Mouse (Mus musculus): ENCODE measurements around the gene Gm38392. TPM values are rescaled to one million over a fixed set of nuclear protein-coding genes. Genes with fewer than 3 reads are reported as not detected.
A peak's percentile ranks its signal among the peaks of the same experiment; 100 is the strongest.
"Not testable (repeated sequence)": the region's sequence is repeated elsewhere in the genome, so short reads cannot be mapped to it uniquely, and the experiment has no call there.

Gene Gm38392
- polyA plus RNA-seq, 1 experiment from 2014 or later = 0.35 TPM

DNA sequence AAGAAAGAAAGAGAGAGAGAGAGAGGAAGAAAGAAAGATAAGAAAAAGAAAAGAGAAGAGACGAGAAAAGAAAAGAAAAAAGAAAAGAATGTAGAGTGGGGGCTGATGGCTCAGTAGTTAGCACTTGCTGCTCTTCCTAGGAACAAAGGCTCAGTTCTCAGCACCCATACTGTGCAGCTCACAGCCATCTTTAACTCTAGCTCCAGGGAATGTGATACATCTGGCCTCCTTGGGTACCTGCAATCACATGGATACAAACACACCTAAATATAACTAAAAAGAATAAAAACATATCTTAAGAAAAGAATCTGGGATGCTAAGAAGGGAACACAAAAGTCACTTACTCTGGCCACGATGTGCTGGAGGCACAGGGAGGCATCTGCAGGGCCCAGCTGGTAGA is 10.9 kb downstream of the Gm38392 start:
- Histone ChIP-seq H3K9me3 (replicated peaks) (no peaks in the 10 kb centered on the region), H3K27me3 (no peaks in the 10 kb centered on the region), H3K4me1 (replicated peaks) (no peaks in the 10 kb centered on the region), H3K4me3 (replicated peaks) (no peak overlapping the region), H3K36me3 (replicated peaks) (no peaks in the 10 kb centered on the region), H3K4me2 (no peak overlapping the region), H3K9ac (no peak overlapping the region), H3K27ac (replicated peaks) (no peak overlapping the region)
- ATAC-seq (ENCODE audit: insufficient read depth) = no peak
- WGBS (ENCODE audit: insufficient replicate concordance) = 46% methylated on average over 2 of the region's 2 CpGs

DNA sequence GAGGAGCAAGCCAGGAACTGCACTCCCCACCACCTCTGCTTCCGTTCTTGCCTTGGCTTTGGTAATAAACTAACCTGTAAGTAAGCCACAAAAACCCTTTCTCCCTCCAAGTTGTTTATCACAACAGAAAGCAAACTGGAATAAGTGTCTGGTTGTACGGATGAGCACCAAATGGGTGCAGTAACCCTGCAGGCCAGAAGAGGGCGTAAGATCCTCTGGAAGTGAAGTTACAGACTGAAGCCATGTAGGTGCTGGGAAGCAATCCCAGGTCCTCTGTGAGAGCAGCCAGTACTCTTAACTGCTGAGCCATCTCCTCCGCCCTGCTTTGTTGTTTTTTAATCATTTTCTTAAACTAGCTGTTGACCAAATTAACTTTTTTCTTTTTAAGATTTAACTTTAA is 13.0 kb downstream of the Gm38392 start:
- 79% methylated on average over 4 of the region's 4 CpGs for WGBS (ENCODE audit: insufficient replicate concordance)
- ATAC-seq (ENCODE audit: insufficient read depth) = no peak
- H3K27me3 ChIP-seq = no peaks in the 10 kb centered on the region

DNA sequence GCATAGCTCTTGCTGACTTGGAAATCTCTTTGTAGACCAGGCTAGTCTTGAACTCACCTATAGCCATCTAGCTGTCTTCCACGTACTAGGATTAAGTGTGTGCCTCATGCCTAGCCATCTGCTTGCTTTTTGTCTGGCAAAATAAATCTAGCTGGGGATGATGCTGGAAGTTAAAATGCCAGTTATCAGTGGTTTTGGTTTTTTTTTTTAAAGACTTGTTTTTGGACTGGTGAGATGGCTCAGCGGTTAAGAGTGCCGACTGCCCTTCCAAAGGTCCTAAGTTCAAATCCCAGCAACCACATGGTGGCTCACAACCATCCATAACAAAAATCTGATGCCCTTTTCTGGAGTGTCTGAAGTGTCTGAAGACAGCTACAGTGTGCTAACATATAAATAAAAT is 15.2 kb downstream of the Gm38392 start:
- Histone ChIP-seq H3K27ac (replicated peaks) (no peak overlapping the region), H3K4me2 (no peak overlapping the region), H3K36me3 (replicated peaks) (no peaks in the 10 kb centered on the region), H3K27me3 (no peaks in the 10 kb centered on the region), H3K4me1 (replicated peaks) (no peaks in the 10 kb centered on the region), H3K4me3 (replicated peaks) (no peak overlapping the region), H3K9me3 (replicated peaks) (no peaks in the 10 kb centered on the region), H3K9ac (no peak overlapping the region)
- 69% methylated on average over 3 of the region's 3 CpGs for WGBS (ENCODE audit: insufficient replicate concordance)
- no peak for ATAC-seq (ENCODE audit: insufficient read depth)

More for the DNA sequence above, 13.0 kb downstream of the Gm38392 start:
- Histone ChIP-seq H3K9me3 (replicated peaks) (no peaks in the 10 kb centered on the region), H3K27ac (replicated peaks) (no peak overlapping the region), H3K4me3 (replicated peaks) (no peak overlapping the region), H3K4me2 (no peak overlapping the region), H3K4me1 (replicated peaks) (no peaks in the 10 kb centered on the region), H3K9ac (no peak overlapping the region), H3K36me3 (replicated peaks) (no peaks in the 10 kb centered on the region)

DNA sequence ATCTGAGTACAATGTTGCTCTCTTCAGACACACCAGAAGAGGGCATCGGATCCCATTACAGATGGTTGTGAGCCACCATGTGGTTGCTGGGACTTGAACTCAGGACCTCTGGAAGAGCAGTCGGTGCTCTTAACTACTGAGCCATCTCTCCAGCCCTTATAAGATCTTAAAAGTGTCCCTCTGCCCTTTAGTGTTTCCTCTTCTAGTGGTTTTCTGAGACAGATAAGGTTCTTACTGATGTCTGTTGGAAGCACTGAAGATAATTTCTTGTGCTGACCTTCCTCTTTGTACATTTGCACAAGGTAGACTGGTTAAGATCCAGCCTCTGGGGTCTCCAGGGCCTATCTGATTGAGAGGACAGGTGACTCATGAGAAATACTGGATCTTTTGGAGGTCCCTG is 15.7 kb downstream of the Gm38392 start:
- H3K27me3 ChIP-seq; ATAC-seq (ENCODE audit: insufficient read depth); H3K4me1 ChIP-seq (replicated peaks); H3K9me3 ChIP-seq (replicated peaks); H3K4me3 ChIP-seq (replicated peaks); H3K9ac ChIP-seq; H3K4me2 ChIP-seq; H3K36me3 ChIP-seq (replicated peaks); H3K27ac ChIP-seq (replicated peaks): not testable (repeated sequence)
- WGBS (ENCODE audit: insufficient replicate concordance) = 46% methylated on average over 2 of the region's 2 CpGs

DNA sequence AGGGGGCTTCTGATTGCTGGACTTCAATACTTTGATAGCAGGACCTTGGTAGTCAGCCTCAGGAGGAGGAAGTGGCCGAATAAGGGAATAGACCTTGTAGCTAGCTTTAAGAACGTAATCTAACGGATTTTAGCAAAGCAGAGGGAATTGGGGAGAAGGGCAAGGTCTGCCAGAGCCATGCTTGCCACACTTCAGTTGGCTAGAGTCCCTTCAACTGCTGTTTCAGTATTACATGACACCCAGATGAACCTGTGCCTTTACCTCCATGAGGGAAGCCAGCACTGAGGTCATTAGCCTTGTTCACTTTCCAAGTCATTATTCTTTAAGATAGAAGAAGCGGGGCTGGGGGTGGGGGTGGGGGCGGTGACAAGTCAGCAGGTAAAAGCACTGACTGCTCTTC is 18.0 kb downstream of the Gm38392 start:
- Histone ChIP-seq H3K4me3 (replicated peaks) (no peak overlapping the region), H3K9ac (no peak overlapping the region), H3K9me3 (replicated peaks) (no peaks in the 10 kb centered on the region), H3K4me2 (no peak overlapping the region), H3K27me3 (no peaks in the 10 kb centered on the region), H3K27ac (replicated peaks) (no peak overlapping the region), H3K36me3 (replicated peaks) (no peaks in the 10 kb centered on the region), H3K4me1 (replicated peaks) (no peaks in the 10 kb centered on the region)
- no peak for ATAC-seq (ENCODE audit: insufficient read depth)
- WGBS (ENCODE audit: insufficient replicate concordance) = 73% methylated on average over 5 of the region's 5 CpGs

DNA sequence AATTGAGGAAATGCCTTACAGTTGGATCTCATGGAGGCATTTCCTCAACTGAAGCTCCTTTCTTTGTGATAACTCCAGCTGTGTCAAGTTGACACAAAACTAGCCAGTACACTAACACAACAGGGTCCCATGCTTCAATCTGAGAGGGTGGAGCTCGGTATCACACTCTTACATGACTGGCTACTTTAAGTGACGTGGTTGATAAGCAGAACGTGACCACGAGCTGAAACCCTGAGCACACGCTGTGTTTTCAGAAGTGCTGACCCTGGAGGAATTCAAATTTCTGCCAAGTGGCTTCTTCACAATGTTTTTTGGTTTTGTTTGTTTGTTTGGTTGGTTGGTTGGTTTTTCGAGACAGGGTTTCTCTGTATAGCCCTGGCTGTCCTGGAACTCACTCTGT is 19.0 kb downstream of the Gm38392 start:
- H3K4me1 ChIP-seq (replicated peaks); H3K27ac ChIP-seq (replicated peaks); H3K4me2 ChIP-seq; H3K36me3 ChIP-seq (replicated peaks); H3K27me3 ChIP-seq; H3K4me3 ChIP-seq (replicated peaks); ATAC-seq (ENCODE audit: insufficient read depth); H3K9ac ChIP-seq; H3K9me3 ChIP-seq (replicated peaks): not testable (repeated sequence)
- 26% methylated on average over 6 of the region's 6 CpGs for WGBS (ENCODE audit: insufficient replicate concordance)

DNA sequence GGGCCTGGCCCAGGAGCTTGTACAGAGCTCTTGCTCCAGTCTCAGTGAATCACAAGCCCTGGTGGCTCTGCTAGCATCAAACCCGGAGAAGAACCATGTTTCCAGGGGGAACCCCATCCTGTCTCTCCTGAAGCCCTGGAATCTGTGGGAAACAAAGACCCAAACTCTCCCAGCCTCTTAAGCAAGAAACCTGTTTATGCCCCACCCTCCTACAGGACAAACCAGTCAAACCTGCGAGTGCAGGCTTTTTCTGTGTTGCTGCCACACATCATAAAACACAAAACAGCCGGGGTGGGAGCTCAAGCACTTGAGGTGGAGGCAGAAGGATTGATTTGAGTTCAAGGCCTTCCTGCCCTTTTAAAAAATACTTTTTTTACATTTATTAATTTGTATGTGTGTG is 24.7 kb downstream of the Gm38392 start:
- Histone ChIP-seq H3K27me3 (peaks cover 8% of the 10 kb centered on the region; the same call in 1 of the 2 replicates), H3K36me3 (replicated peaks) (no peaks in the 10 kb centered on the region), H3K9ac (no peak overlapping the region), H3K9me3 (replicated peaks) (no peaks in the 10 kb centered on the region), H3K27ac (replicated peaks) (no peak overlapping the region), H3K4me1 (replicated peaks) (no peaks in the 10 kb centered on the region), H3K4me3 (replicated peaks) (no peak overlapping the region), H3K4me2 (no peak overlapping the region)
- ATAC-seq (ENCODE audit: insufficient read depth) = no peak
- 55% methylated on average over 3 of the region's 3 CpGs for WGBS (ENCODE audit: insufficient replicate concordance)

DNA sequence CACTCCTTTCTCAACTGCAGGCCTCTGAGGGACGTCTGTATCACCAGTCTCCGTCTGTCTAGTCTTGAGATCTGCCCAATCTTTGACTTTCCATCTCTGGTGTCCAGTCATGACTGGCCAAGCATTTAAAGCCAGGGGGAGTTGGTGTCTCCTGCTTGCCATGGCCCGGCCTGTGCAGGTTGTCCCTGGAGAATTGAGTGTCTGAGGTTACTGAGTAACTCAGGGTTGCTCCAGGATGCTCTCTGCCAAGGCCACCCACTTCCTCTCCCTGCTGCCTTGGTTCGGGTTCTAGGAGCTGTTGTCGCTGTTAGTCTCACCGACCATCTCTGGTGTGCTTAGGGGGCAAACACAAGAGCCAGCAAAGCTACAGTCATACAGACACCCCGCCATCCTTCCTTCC is 30.6 kb downstream of the Gm38392 start:
- Histone ChIP-seq H3K27me3 (peaks cover 55% of the 10 kb centered on the region), H3K36me3 (replicated peaks) (no peaks in the 10 kb centered on the region), H3K9ac (no peak overlapping the region), H3K4me2 (no peak overlapping the region), H3K4me3 (replicated peaks) (no peak overlapping the region), H3K27ac (replicated peaks) (no peak overlapping the region), H3K9me3 (replicated peaks) (no peaks in the 10 kb centered on the region), H3K4me1 (replicated peaks) (peaks cover 23% of the 10 kb centered on the region)
- ATAC-seq (ENCODE audit: insufficient read depth) = no peak
- 30% methylated on average over 7 of the region's 7 CpGs for WGBS (ENCODE audit: insufficient replicate concordance)

DNA sequence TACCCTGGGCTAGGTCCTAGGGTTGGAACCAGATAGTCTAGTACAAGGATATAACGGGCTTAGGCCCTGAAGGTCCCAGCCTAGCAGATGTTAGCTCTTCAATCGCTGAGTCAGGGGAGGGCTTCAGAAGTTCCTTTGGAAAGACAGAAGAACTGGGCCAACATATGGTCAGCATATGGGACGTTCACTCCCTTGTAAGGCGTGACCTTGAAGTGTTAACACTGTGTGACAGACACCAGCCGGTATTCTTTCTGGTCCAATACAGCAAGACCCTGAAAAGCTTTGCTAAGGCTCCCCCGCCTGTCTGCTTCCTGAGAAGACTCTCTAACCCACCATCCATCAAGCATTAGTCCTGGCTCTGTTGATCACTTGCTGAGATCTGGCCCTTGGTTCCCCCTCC is 31.1 kb downstream of the Gm38392 start:
- WGBS (ENCODE audit: insufficient replicate concordance) = 49% methylated on average over 6 of the region's 6 CpGs
- Histone ChIP-seq H3K9me3 (replicated peaks) (no peaks in the 10 kb centered on the region), H3K36me3 (replicated peaks) (no peaks in the 10 kb centered on the region), H3K4me2 (no peak overlapping the region), H3K27ac (replicated peaks) (no peak overlapping the region), H3K27me3 (peaks cover 55% of the 10 kb centered on the region), H3K4me3 (replicated peaks) (no peak overlapping the region), H3K4me1 (replicated peaks) (peaks cover 23% of the 10 kb centered on the region), H3K9ac (no peak overlapping the region; the same call in 1 of the 2 replicates)
- ATAC-seq (ENCODE audit: insufficient read depth) = no peak

DNA sequence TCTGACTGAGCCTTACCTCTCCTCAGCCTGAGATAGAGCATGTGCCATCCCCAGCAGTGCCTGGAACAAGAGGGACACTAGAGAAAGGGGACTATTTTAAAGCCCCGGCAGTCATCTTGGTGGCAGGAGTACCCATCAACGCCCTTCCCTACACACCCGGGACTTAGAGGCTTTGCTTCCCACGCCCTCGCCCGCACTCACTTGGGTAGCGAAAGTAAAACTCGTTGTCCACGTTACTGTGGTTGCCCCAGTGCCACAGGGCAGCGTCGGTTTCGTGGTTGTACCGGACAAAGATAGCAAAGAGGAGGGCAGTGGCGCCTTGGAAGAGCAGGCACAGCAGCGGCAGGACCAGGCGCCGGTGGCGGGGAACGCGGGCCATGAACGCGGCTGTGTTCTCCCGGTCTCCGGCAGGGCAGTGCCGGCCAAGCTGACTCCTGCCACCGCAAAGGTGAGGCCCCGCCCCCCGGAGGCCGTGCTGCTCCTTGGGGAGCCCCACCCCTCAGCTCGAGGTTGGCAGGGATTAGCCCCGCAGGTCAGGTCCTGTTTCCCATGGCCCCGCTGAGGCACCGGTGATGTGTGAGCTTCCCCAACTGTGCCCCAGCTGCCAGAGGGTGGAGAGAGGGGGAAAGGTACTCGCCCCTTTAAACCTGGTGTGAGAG is 32.6 kb downstream of the Gm38392 start, which contains the start of gene Rhbg:
Gene Rhbg (minus strand): TSS at position 442 of the 659 bp plus-strand sequence.
- peak within 1 kb of the TSS; percentile 32; the same call in 1 of the 2 replicates for H3K9ac ChIP-seq
- H3K4me1 ChIP-seq (replicated peaks) = peaks cover 23% of the 10 kb centered on the region
- no peak; the same call in 1 of the 2 replicates for ATAC-seq (ENCODE audit: insufficient read depth)
- H3K4me3 ChIP-seq (replicated peaks) = peak within 1 kb of the TSS; percentile 52
- H3K4me2 ChIP-seq = peak within 1 kb of the TSS; percentile 67
- no peaks in the 10 kb centered on the region for H3K9me3 ChIP-seq (replicated peaks)
- H3K36me3 ChIP-seq (replicated peaks) = no peaks in the 10 kb centered on the region
- WGBS (ENCODE audit: insufficient replicate concordance) = 2% methylated on average over 33 of the region's 34 CpGs
- H3K27ac ChIP-seq (replicated peaks) = no peak within 1 kb of the TSS
- peaks cover 55% of the 10 kb centered on the region for H3K27me3 ChIP-seq

DNA sequence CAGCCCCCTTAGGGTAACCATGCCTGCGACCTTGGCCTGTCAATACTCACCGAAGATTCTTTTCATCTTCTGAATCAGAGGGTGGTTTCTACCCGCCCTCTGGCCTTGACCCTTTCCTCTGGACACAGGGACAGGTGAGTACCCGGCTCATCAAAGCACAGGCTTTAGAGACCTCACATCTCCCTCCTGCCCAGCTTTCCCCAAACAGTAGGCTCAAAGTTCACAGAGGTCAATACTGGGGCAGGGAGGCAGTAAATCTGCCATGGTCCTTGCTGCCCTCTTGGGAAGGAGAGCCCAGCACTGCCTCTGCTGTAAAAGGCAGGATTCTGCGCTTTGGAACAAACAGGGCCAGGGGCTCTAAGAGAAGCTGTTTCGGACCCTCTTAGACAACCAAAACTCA is 34.3 kb downstream of the Gm38392 start:
- no peaks in the 10 kb centered on the region for H3K9me3 ChIP-seq (replicated peaks)
- no peak overlapping the region for H3K4me3 ChIP-seq (replicated peaks)
- no peaks in the 10 kb centered on the region for H3K36me3 ChIP-seq (replicated peaks)
- H3K27me3 ChIP-seq = peaks cover 55% of the 10 kb centered on the region
- H3K4me1 ChIP-seq (replicated peaks) = peaks cover 23% of the 10 kb centered on the region
- H3K27ac ChIP-seq (replicated peaks) = no peak overlapping the region
- no peak overlapping the region for H3K4me2 ChIP-seq
- 53% methylated on average over 6 of the region's 6 CpGs for WGBS (ENCODE audit: insufficient replicate concordance)
- no peak overlapping the region for H3K9ac ChIP-seq
- ATAC-seq (ENCODE audit: insufficient read depth) = no peak

DNA sequence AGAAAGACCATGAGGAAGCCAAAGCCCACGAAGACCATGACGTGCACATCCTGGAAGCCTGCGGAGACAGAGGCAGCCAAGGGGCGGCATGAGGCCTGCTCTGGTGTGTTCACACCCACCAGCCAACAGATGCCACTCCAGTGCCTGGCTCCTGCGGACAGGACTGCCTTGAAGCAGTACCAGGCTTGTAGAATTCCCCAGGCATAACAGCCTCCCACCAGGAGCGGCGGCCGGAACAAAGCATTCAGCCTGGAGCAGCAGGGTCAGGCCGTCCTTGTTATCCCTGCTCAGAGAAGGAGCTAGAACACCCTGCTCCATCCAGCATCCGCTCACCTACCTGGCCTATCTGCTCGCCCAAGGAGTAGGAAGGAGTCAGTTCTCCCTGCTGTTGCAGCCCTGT is 38.6 kb downstream of the Gm38392 start:
- no peak for ATAC-seq (ENCODE audit: insufficient read depth)
- H3K4me2 ChIP-seq = no peak overlapping the region
- H3K27ac ChIP-seq (replicated peaks) = no peak overlapping the region
- H3K4me1 ChIP-seq (replicated peaks) = peaks cover 7% of the 10 kb centered on the region; the same call in 1 of the 2 replicates
- no peaks in the 10 kb centered on the region for H3K9me3 ChIP-seq (replicated peaks)
- H3K9ac ChIP-seq = no peak overlapping the region
- H3K36me3 ChIP-seq (replicated peaks) = no peaks in the 10 kb centered on the region
- WGBS (ENCODE audit: insufficient replicate concordance) = 66% methylated on average over 11 of the region's 11 CpGs
- H3K27me3 ChIP-seq = peaks cover 40% of the 10 kb centered on the region
- no peak overlapping the region for H3K4me3 ChIP-seq (replicated peaks)

Data from liver, embryonic 15.5 days (tissue).